Mouse (Mus musculus): Measurements from ENCODE around the gene Cd248. TPM values are rescaled to one million over a fixed set of nuclear protein-coding genes. Genes with fewer than 3 reads are reported as not detected.
A peak's percentile ranks its signal among the peaks of the same experiment; 100 is the strongest.
"Not testable (repeated sequence)": the region's sequence is repeated elsewhere in the genome, so short reads cannot be mapped to it uniquely, and the experiment has no call there.

Cd248 gene
- polyA plus RNA-seq, 1 experiment from 2014 or later = 138 TPM

GRCm38 (mm10) chr19:5079279-5079678 lies 11.4 kb downstream of the Cd248 start:
- Histone ChIP-seq H3K9me3 (ENCODE audit: control insufficient read depth, low read length) (no peaks in the 10 kb centered on the region), H3K36me3 (ENCODE audit: control insufficient read depth, insufficient read depth, low read length) (no peaks in the 10 kb centered on the region), H3K4me3 (ENCODE audit: low read depth, low read length) (no peak overlapping the region), H3K27ac (replicated peaks; ENCODE audit: low read depth, low read length) (no peak overlapping the region), H3K27me3 (replicated peaks; ENCODE audit: control insufficient read depth, insufficient read depth, low read length) (peaks cover 40% of the 10 kb centered on the region), H3K9ac (ENCODE audit: low read depth, low read length) (no peak overlapping the region), H3K4me2 (ENCODE audit: low read depth, low read length) (no peak overlapping the region), H3K4me1 (ENCODE audit: control insufficient read depth, insufficient read depth, low read length) (no peaks in the 10 kb centered on the region)
- no peak for DNase-seq (ENCODE audit: low spot score)
- ATAC-seq (ENCODE audit: low read depth) = no peak
- 80% methylated on average over 1 of the region's 1 CpGs for WGBS

- Histone ChIP-seq H3K4me3 (ENCODE audit: low read depth, low read length) (no peak overlapping the region), H3K36me3 (ENCODE audit: control insufficient read depth, insufficient read depth, low read length) (no peaks in the 10 kb centered on the region), H3K27me3 (replicated peaks; ENCODE audit: control insufficient read depth, insufficient read depth, low read length) (peaks cover 62% of the 10 kb centered on the region), H3K27ac (replicated peaks; ENCODE audit: low read depth, low read length) (no peak overlapping the region), H3K9me3 (ENCODE audit: control insufficient read depth, low read length) (no peaks in the 10 kb centered on the region), H3K4me2 (ENCODE audit: low read depth, low read length) (no peak overlapping the region), H3K9ac (ENCODE audit: low read depth, low read length) (no peak overlapping the region), H3K4me1 (ENCODE audit: control insufficient read depth, insufficient read depth, low read length) (no peaks in the 10 kb centered on the region)
- ATAC-seq (ENCODE audit: low read depth) (no peak), DNase-seq (ENCODE audit: low spot score) (no peak)
- WGBS = 72% methylated on average over 14 of the region's 18 CpGs
Measured at GRCm38 (mm10) chr19:5082005-5082404, 14.1 kb downstream of the Cd248 start.

GRCm38 (mm10) chr19:5082596-5082995 lies 14.7 kb downstream of the Cd248 start:
- H3K36me3 ChIP-seq (ENCODE audit: control insufficient read depth, insufficient read depth, low read length) = no peaks in the 10 kb centered on the region
- ATAC-seq (ENCODE audit: low read depth) (no peak), DNase-seq (ENCODE audit: low spot score) (no peak)
- peaks cover 4% of the 10 kb centered on the region; the same call in 1 of the 2 replicates for H3K4me1 ChIP-seq (ENCODE audit: control insufficient read depth, insufficient read depth, low read length)
- H3K27me3 ChIP-seq (replicated peaks; ENCODE audit: control insufficient read depth, insufficient read depth, low read length) = peaks cover 62% of the 10 kb centered on the region
- H3K4me2 ChIP-seq (ENCODE audit: low read depth, low read length) = no peak overlapping the region
- no peak overlapping the region for H3K4me3 ChIP-seq (ENCODE audit: low read depth, low read length)
- H3K9ac ChIP-seq (ENCODE audit: low read depth, low read length) = no peak overlapping the region
- 70% methylated on average over 22 of the region's 24 CpGs for WGBS
- no peaks in the 10 kb centered on the region for H3K9me3 ChIP-seq (ENCODE audit: control insufficient read depth, low read length)
- no peak overlapping the region for H3K27ac ChIP-seq (replicated peaks; ENCODE audit: low read depth, low read length)

GRCm38 (mm10) chr19:5083961-5084833 lies 16.3 kb downstream of the Cd248 start:
- peaks cover 7% of the 10 kb centered on the region; the same call in 1 of the 2 replicates for H3K4me1 ChIP-seq (ENCODE audit: control insufficient read depth, insufficient read depth, low read length)

GRCm38 (mm10) chr19:5084834-5085144 lies 16.9 kb downstream of the Cd248 start:
- DNase-seq (ENCODE audit: low spot score) = no peak
- Histone ChIP-seq H3K4me3 (ENCODE audit: low read depth, low read length) (peak overlapping the region; percentile 49), H3K4me1 (ENCODE audit: control insufficient read depth, insufficient read depth, low read length) (peaks cover 10% of the 10 kb centered on the region; the same call in 1 of the 2 replicates), H3K4me2 (ENCODE audit: low read depth, low read length) (peak overlapping the region; percentile 83), H3K9ac (ENCODE audit: low read depth, low read length) (peak overlapping the region; percentile 61; the same call in 1 of the 2 replicates), H3K36me3 (ENCODE audit: control insufficient read depth, insufficient read depth, low read length) (peaks cover 6% of the 10 kb centered on the region; the same call in 1 of the 2 replicates), H3K27ac (replicated peaks; ENCODE audit: low read depth, low read length) (no peak overlapping the region), H3K27me3 (replicated peaks; ENCODE audit: control insufficient read depth, insufficient read depth, low read length) (peaks cover 62% of the 10 kb centered on the region), H3K9me3 (ENCODE audit: control insufficient read depth, low read length) (no peaks in the 10 kb centered on the region)
- no peak for ATAC-seq (ENCODE audit: low read depth)
- WGBS = 8% methylated on average over 7 of the region's 15 CpGs

More at GRCm38 (mm10) chr19:5083961-5084833, 16.3 kb downstream of the Cd248 start:
- H3K27ac ChIP-seq (replicated peaks; ENCODE audit: low read depth, low read length) = no peak overlapping the region
- H3K36me3 ChIP-seq (ENCODE audit: control insufficient read depth, insufficient read depth, low read length) = peaks cover under 1% of the 10 kb centered on the region; the same call in 1 of the 2 replicates
- peaks cover 62% of the 10 kb centered on the region for H3K27me3 ChIP-seq (replicated peaks; ENCODE audit: control insufficient read depth, insufficient read depth, low read length)
- H3K4me2 ChIP-seq (ENCODE audit: low read depth, low read length) = peak overlapping the region; percentile 83; the same call in 1 of the 2 replicates
- no peak for ATAC-seq (ENCODE audit: low read depth)
- 59% methylated on average over 3 of the region's 3 CpGs for WGBS
- no peaks in the 10 kb centered on the region for H3K9me3 ChIP-seq (ENCODE audit: control insufficient read depth, low read length)
- peak overlapping the region; percentile 49 for H3K4me3 ChIP-seq (ENCODE audit: low read depth, low read length)
- DNase-seq (ENCODE audit: low spot score) = no peak
- no peak overlapping the region; the same call in 1 of the 2 replicates for H3K9ac ChIP-seq (ENCODE audit: low read depth, low read length)

- peak within 1 kb of the TSS; percentile 49 for H3K4me3 ChIP-seq (ENCODE audit: low read depth, low read length)
- peak within 1 kb of the TSS; percentile 83 for H3K4me2 ChIP-seq (ENCODE audit: low read depth, low read length)
- H3K4me1 ChIP-seq (ENCODE audit: control insufficient read depth, insufficient read depth, low read length) = peaks cover 10% of the 10 kb centered on the region; the same call in 1 of the 2 replicates
- H3K36me3 ChIP-seq (ENCODE audit: control insufficient read depth, insufficient read depth, low read length) = peaks cover 11% of the 10 kb centered on the region
- H3K27me3 ChIP-seq (replicated peaks; ENCODE audit: control insufficient read depth, insufficient read depth, low read length) = peaks cover 62% of the 10 kb centered on the region
- H3K9ac ChIP-seq (ENCODE audit: low read depth, low read length) = peak within 1 kb of the TSS; percentile 61
- H3K9me3 ChIP-seq (ENCODE audit: control insufficient read depth, low read length) = no peaks in the 10 kb centered on the region
- ATAC-seq (ENCODE audit: low read depth) (no peak), DNase-seq (ENCODE audit: low spot score) (no peak)
- H3K27ac ChIP-seq (replicated peaks; ENCODE audit: low read depth, low read length) = no peak within 1 kb of the TSS
- 1% methylated on average over 22 of the region's 69 CpGs for WGBS
Measured at GRCm38 (mm10) chr19:5085145-5085863, 17.4 kb downstream of the Cd248 start, which contains the start of gene Tmem151a. Gene Tmem151a (minus strand): TSS chr19:5085531.

- whole genome bisulfite sequencing = 52% methylated on average over 4 of the region's 4 CpGs
- peaks cover 50% of the 10 kb centered on the region for H3K27me3 ChIP-seq (replicated peaks; ENCODE audit: control insufficient read depth, insufficient read depth, low read length)
Measured at GRCm38 (mm10) chr19:5086533-5086932, 18.7 kb downstream of the Cd248 start.

GRCm38 (mm10) chr19:5087884-5088728 lies 20.2 kb downstream of the Cd248 start, which contains the start of gene Yif1a:
Gene Yif1a (plus strand): TSS chr19:5088538.
- H3K4me1 ChIP-seq (ENCODE audit: control insufficient read depth, insufficient read depth, low read length) = peaks cover 10% of the 10 kb centered on the region; the same call in 1 of the 2 replicates
- peak within 1 kb of the TSS; percentile 78 for H3K9ac ChIP-seq (ENCODE audit: low read depth, low read length)
- peak; percentile 100 for DNase-seq (ENCODE audit: low spot score)
- H3K36me3 ChIP-seq (ENCODE audit: control insufficient read depth, insufficient read depth, low read length) = peaks cover 39% of the 10 kb centered on the region
- H3K27ac ChIP-seq (replicated peaks; ENCODE audit: low read depth, low read length) = peak within 1 kb of the TSS; percentile 78
- H3K9me3 ChIP-seq (ENCODE audit: control insufficient read depth, low read length) = no peaks in the 10 kb centered on the region
- H3K27me3 ChIP-seq (replicated peaks; ENCODE audit: control insufficient read depth, insufficient read depth, low read length) = peaks cover 34% of the 10 kb centered on the region
- 1% methylated on average over 57 of the region's 58 CpGs for WGBS
- H3K4me2 ChIP-seq (ENCODE audit: low read depth, low read length) = peak within 1 kb of the TSS; percentile 85
- H3K4me3 ChIP-seq (ENCODE audit: low read depth, low read length) = peak within 1 kb of the TSS; percentile 77
- peak; percentile 94 for ATAC-seq (ENCODE audit: low read depth)

More at GRCm38 (mm10) chr19:5086533-5086932, 18.7 kb downstream of the Cd248 start:
- ATAC-seq (ENCODE audit: low read depth); H3K4me2 ChIP-seq (ENCODE audit: low read depth, low read length); H3K4me1 ChIP-seq (ENCODE audit: control insufficient read depth, insufficient read depth, low read length); H3K27ac ChIP-seq (replicated peaks; ENCODE audit: low read depth, low read length); H3K9me3 ChIP-seq (ENCODE audit: control insufficient read depth, low read length); H3K9ac ChIP-seq (ENCODE audit: low read depth, low read length); H3K4me3 ChIP-seq (ENCODE audit: low read depth, low read length); DNase-seq (ENCODE audit: low spot score): not testable (repeated sequence)
- H3K36me3 ChIP-seq (ENCODE audit: control insufficient read depth, insufficient read depth, low read length) = peaks cover 23% of the 10 kb centered on the region
